Mouse (Mus musculus): ENCODE measurements around the gene Brk1.

The Brk1 gene

DNA sequence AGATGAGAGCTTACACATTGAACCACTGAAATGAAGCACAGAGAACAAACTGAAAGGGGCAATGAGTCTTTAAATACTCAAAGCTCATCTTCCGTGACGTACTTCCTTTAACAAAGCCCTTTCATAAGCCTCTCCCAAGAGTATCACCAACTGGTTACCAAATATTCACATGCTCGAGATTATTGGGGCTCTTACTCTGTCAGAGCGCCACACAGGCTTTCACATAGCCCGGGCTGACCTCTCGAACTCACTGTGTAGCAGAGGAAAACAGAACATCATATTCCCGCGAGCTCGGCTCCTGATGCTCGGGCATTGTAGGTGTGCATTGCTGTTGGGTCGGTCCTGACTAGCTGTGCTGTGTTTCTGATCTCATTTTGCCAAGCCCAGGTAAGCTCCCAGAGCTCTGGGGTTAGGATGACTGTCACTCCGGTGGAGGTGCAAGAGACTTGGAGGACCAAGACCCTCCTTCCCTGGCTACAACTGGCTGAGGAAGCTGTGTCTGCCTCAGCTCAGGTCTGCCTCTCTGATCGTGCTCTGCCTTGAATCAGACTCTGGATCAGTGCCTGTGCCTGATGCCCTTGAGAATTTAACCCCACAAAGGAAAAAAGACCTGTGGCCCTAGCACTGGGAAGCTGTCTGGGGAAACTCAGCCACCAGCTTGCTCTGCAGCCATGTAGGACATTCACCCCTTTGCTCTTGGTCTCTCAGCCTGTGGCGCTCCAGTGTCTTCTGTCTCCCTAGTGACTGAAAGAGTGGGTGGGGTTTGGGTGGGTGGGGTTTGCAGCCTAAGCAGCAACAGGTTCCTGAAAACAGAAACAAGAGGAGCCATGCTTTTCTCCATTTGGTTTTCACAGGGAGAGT, 56.1 kb downstream of the Brk1 start:
- DNase-seq = no peak

DNA sequence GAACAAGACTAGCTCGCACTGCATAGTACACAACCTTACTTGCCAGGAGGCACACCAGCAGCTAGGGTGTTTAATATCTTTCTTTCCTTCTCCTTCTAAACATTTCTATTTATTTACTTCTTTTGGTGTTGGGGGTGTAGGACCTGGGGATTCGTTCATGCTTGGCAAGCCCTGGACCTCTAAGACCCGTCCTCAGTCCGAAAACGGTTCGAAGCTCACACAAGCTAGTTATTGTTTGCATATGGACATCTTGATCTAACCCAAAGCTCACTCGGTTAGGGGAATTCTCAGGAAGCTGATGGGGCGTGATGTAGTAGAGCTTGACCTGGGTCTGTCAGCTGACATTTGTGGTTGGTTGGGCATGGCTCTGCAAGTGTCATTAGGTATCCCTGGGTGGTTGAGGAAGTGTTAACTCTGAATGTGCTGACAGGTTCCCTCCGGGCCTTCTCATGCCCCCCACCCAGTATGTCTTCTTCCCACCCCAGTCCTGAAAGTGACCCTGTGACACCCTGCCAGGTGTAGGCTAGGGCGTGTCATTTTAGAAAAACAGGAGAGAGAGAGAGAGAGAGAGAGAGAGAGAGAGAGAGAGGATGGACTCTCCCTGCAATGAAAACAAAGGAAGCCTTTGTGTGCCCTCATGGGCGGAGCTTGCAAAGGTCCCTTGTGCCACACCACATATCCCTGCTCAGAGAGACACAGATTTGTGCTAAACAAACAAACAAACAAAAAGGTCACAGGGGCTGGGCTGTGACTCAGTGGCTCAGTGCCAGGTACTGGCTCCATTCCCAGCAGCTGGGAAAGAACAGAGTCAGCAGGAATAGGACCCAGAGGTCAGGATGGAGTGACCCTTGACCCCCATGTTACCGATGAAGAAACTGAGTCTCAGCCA, 57.0 kb downstream of the Brk1 start:
- DNase-seq = no peak

- no peak for DNase-seq
Observed at GRCm38 (mm10) chr6:113662964-113663700, 58.6 kb downstream of the Brk1 start.

DNA sequence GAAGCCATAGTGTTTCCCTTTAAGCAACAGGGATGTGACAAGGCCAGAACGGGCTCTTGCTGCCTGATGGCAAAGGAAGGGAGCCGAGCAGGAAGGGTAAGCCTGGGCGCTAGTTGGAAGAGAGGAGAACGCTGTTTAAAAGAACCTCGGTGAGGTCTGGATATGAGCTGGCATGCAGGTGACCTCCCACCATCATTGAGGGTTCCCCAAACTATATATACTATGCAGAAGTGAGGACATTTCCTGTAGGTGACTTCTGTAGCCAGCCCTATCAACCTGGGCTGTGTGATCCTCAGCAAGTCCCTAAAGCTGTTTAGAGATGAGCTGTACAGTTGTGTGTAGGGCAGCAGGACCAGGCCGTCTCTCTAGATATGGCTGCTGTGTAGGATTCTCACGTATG, 59.7 kb downstream of the Brk1 start:
- no peak for DNase-seq
